Mouse (Mus musculus) pancreas, adult 10 weeks (tissue): ENCODE measurements around the gene Yipf2. TPM values are rescaled to one million over a fixed set of nuclear protein-coding genes. Genes with fewer than 3 reads are reported as not detected.

Source experiments
- polyA plus RNA-seq: library from polyadenylated mRNA; stranded (reverse); fragments of 350-450 nt; fragmentation: Illumina TruSeq; extraction: RNeasy Lipid Tissue Mini Kit (QIAGEN cat#74804); gene quantifications from one replicate; pipeline ENCODE4 v1.2.3, GENCODE M21; 2015; ENCODE audit warnings: low read depth, low replicate concordance; ENCODE audit not compliant: insufficient read depth

The Yipf2 gene
- polyA plus RNA-seq, result 14.0 TPM

DNA sequence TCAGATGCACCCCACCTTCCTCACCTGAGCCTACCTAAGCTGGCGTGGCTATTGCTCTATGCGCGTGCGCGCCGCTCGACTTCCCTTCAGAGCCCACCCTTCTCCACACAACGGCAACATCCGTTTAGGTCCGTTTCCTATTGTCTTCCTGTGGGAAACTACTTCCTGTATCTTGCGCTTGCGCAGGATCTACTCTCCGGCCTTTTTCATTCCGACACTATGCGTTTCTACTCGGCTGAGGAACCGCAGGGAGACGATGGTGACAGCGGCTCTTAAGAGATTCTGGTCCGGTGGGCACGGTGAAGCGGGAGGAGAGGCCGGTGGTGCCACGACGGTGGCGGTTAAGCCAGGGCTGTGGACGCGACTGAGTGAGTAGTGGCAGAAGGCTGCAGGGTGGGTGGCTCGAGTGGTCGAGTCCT, at the start of gene Yipf2, which contains the start of gene Timm29:
Yipf2 (minus strand) TSS at position 126 of the 419 bp plus-strand sequence.
Timm29 (plus strand) TSS at position 20 of the 419 bp plus-strand sequence.

DNA sequence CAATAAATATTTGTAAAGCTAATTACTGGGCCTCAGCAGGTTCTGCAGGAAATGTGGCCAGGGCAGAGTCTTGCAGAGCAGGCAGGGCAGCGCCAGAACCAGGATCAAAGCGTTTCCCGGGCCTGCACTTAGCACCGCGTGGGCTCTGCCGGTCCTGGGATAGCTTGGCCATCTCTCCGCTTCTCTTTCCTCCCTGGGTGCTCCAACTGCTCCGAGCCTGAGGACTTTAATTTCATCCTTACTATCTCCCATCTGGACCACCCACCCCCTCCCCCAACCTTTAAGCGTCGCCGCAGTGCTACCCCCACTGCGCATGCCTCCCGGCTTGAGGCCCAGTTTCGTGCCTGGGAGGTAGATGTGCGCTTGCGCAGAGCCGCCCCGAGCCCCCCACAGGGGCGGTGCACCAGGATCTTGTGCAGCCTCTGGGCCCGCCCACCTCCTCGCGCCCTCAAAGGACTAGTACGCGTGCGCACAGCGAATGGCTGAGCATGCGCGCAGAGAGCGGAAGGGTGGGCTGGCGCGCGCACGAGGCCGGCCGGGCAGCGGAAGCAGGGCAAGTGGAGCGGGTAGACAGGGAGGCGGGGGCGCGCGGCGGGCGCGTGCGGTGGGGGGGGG, 23.1 kb upstream of the Yipf2 start, which contains the start of gene Smarca4:
Smarca4 (plus strand) TSS at position 553 of the 615 bp plus-strand sequence.

DNA sequence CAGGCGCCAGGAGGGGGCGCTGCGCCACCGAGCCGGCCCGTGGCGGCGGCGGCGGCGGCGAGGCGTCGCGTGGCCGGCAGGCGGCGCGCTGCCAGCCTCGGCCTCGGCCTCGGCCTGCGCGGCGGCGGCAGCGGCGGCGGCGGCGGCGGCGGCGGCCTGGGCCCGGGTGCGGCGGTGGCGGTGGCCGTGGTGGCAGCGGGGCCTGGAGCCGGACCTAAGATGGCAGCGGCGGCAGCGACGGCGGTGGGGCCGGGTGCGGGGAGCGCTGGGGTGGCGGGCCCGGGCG, 45.9 kb downstream of the Yipf2 start, which contains the start of gene Carm1:
Carm1 (plus strand) TSS at position 106 of the 286 bp plus-strand sequence.

Other genes with a start within 250 kb of the Yipf2 start
- gene Ilf3, start 225.0 kb downstream of the Yipf2 start, polyA plus RNA-seq, result 18.0 TPM
- gene Qtrt1, start 181.0 kb downstream of the Yipf2 start, polyA plus RNA-seq, result 58.6 TPM
- 30.4 TPM for gene Dnm2, start 167.9 kb downstream of the Yipf2 start, polyA plus RNA-seq
- 4.5 TPM for gene Tmed1, start 82.6 kb downstream of the Yipf2 start, polyA plus RNA-seq
- 1.3 TPM for gene AB124611, start 66.7 kb downstream of the Yipf2 start, polyA plus RNA-seq
- gene Carm1, start 45.9 kb downstream of the Yipf2 start, polyA plus RNA-seq, result 14.4 TPM
- 7.4 TPM for gene Timm29, start 106 bp downstream of the Yipf2 start, polyA plus RNA-seq
- 8.6 TPM for gene Smarca4, start 23.3 kb upstream of the Yipf2 start, polyA plus RNA-seq
- 6.7 TPM for gene Ldlr, start 130.7 kb upstream of the Yipf2 start, polyA plus RNA-seq
- gene Spc24, start 167.5 kb upstream of the Yipf2 start, polyA plus RNA-seq, result 1.3 TPM
- gene Kank2, start 205.9 kb upstream of the Yipf2 start, polyA plus RNA-seq, result 7.1 TPM
- gene Angptl8, start 242.7 kb upstream of the Yipf2 start, polyA plus RNA-seq, result 10.6 TPM